Mouse (Mus musculus): ENCODE data around the gene Atf2.
"Not testable (repeated sequence)": the region's sequence is repeated elsewhere in the genome, so short reads cannot be mapped to it uniquely, and the experiment has no call there.

DNA sequence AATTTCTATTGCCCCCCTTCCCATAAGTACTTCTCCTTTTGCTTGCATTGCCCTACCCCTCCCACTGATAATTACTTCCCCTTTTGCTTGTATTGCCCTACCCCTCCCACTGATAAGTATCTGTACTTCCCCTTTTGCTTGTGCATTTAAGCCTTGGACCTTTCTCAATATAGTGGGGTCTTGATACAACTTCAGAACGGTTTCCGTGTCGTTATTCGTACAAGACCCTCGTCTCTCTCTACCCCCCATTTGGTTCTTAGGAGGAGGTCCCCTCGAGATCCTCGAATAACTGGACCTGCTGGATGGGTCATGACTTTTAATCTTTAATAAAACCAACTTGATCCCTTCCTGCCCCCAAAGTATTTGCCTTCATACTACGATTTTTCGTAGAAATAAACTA is 92.3 kb downstream of the Atf2 start:
- TF ChIP-seq CTCF (IDR thresholded peaks at IDR 0.05; ENCODE audit: borderline replicate concordance, insufficient read depth, low read depth, low read length); POLR2A (IDR thresholded peaks at IDR 0.05; ENCODE audit: borderline replicate concordance, insufficient read depth, low read length): not testable (repeated sequence)
